Mouse (Mus musculus) heart, embryonic 16.5 days (tissue): ENCODE measurements around the gene Olfr1415. TPM values are rescaled to one million over a fixed set of nuclear protein-coding genes. Genes with fewer than 3 reads are reported as not detected.

Experiments used
- ATAC-seq: fragments of 200-750 bp; cut with Nextera tagmentation; replicated peaks from 2 replicates; pipeline ENCODE4 v1.8.0; 2017; ENCODE audit warnings: moderate number of reproducible peaks; ENCODE audit not compliant: insufficient read depth, low FRiP score; ENCODE audit errors: extremely low read depth
- H3K27ac ChIP-seq: fragments of 300-500 bp; sonication (generic); 2 replicates; pipeline ENCODE4 v1.5.1; 2014; ENCODE audit warnings: mild to moderate bottlenecking, low read length, control low read depth, moderate library complexity
- H3K27me3 ChIP-seq: fragments of 300-500 bp; sonication (generic); 2 replicates; pipeline ENCODE4 v1.6.1; 2014; ENCODE audit warnings: low read length, mixed read lengths; ENCODE audit not compliant: control insufficient read depth, insufficient read depth
- H3K36me3 ChIP-seq: fragments of 300-500 bp; sonication (generic); 2 replicates; pipeline ENCODE4 v1.6.1; 2014; ENCODE audit not compliant: control insufficient read depth, insufficient read depth
- H3K4me1 ChIP-seq: fragments of 300-500 bp; sonication (generic); 2 replicates; pipeline ENCODE4 v1.6.1; 2014; ENCODE audit warnings: low read length, mixed read lengths; ENCODE audit not compliant: control insufficient read depth, insufficient read depth
- H3K4me2 ChIP-seq: fragments of 300-500 bp; sonication (generic); 2 replicates; pipeline ENCODE4 v1.6.1; 2014; ENCODE audit warnings: low read depth, mild to moderate bottlenecking, control low read depth, low read length
- H3K4me3 ChIP-seq: fragments of 300-500 bp; sonication (generic); 2 replicates; pipeline ENCODE4 v1.5.1; 2014; ENCODE audit warnings: mild to moderate bottlenecking, control low read depth, low read length
- H3K9ac ChIP-seq: fragments of 300-500 bp; sonication (generic); 2 replicates; pipeline ENCODE4 v1.6.1; 2014; ENCODE audit warnings: low read length, control low read depth
- H3K9me3 ChIP-seq: fragments of 300-500 bp; sonication (generic); replicated peaks from 2 replicates; pipeline ENCODE4 v1.6.1; 2016; ENCODE audit warnings: low read length; ENCODE audit not compliant: control insufficient read depth
- WGBS: fragments of 180-500 bp; shearing (Covaris S2); extraction: QIAGEN DNeasy Blood & Tissue Kit; methylation state at CpG from one replicate; pipeline ENCODE4 v1.1.7; 2014; 5-methylcytosine and 5-hydroxymethylcytosine counted together
- microRNA-seq: library from miRNA; unstranded; fragments of <30 nt; microRNA quantifications from one replicate; pipeline ENCODE4, GENCODE M21; 2017
- polyA plus RNA-seq: library from polyadenylated mRNA; unstranded; fragments of >200 nt; fragmentation: Nextera tagmentation; extraction: Ambion mirVana; gene quantifications from 2 replicates; pipeline ENCODE4 v1.2.1, GENCODE M21; 2015

Gene Olfr1415
- polyA plus RNA-seq, 1 experiment from 2014 or later = not detected

- Histone ChIP-seq H3K9me3 (no peaks in the 10 kb centered on the region), H3K4me3 (no peak overlapping the region), H3K9ac (no peak overlapping the region), H3K4me2 (no peak overlapping the region), H3K4me1 (peaks cover 21% of the 10 kb centered on the region), H3K36me3 (peaks cover 23% of the 10 kb centered on the region), H3K27me3 (no peaks in the 10 kb centered on the region), H3K27ac (no peak overlapping the region)
- no peak for ATAC-seq
- 83% methylated on average over 9 of the region's 9 CpGs for WGBS
Measured at GRCm38 (mm10) chr1:92440066-92440750, 55.7 kb downstream of the Olfr1415 start.

Small RNA genes lying within 50 kb of the gene (microRNA-seq; reads per million reads assigned to microRNA genes)
- gene Mir6900 = 3.7 reads per million, percentile 14 among the genes with 10 or more reads in this experiment

Other genes starting within 250 kb of the Olfr1415 start
- 654 and 684 TPM in 2 replicates for gene Ndufa10, start 22.2 kb downstream of the Olfr1415 start, polyA plus RNA-seq
- not detected in 2 replicates for gene Olfr1416, start 11.0 kb downstream of the Olfr1415 start, polyA plus RNA-seq
- not detected in 2 replicates for gene Olfr1414, start 22.6 kb upstream of the Olfr1415 start, polyA plus RNA-seq
- gene Olfr1413, start 75.2 kb upstream of the Olfr1415 start, polyA plus RNA-seq = not detected in 2 replicates
- not detected in 2 replicates for gene Olfr1412, start 89.7 kb upstream of the Olfr1415 start, polyA plus RNA-seq
- gene Olfr1411, start 98.3 kb upstream of the Olfr1415 start, polyA plus RNA-seq = not detected in 2 replicates
- gene Olfr1410, start 109.7 kb upstream of the Olfr1415 start, polyA plus RNA-seq = not detected in 2 replicates
- not detected in 2 replicates for gene Olfr12, start 121.7 kb upstream of the Olfr1415 start, polyA plus RNA-seq
- 342 and 383 TPM in 2 replicates for gene Cops9, start 145.9 kb upstream of the Olfr1415 start, polyA plus RNA-seq
- 0.24 and 0.47 TPM in 2 replicates for gene Otos, start 152.7 kb upstream of the Olfr1415 start, polyA plus RNA-seq